ENCODE assay signal across 20 mouse cellular contexts in genomic region chr4:10285562-10285961, GRCm38 (mm10).
DNase-seq lines count a peak whose midpoint lies in the region; ATAC-seq and TF ChIP-seq lines count a peak whose summit lies in the region.
"Had no signal": no experiment of that assay in that cellular context is flagged by ENCODE, and none has a peak within 500 bp of the region (broad histone marks: within the 10 kb centered on the region; RNA-seq: fewer than 3 reads in every experiment).

No protein-coding gene starts in this region.

- DNase-seq in heart, postnatal 0 days (ENCODE audit: low spot score): no peak
- DNase-seq in heart, postnatal 36 days: no peak
- peak; percentile 87 for DNase-seq in lung, embryonic 14.5 days
- no peak for DNase-seq in lung, adult 2 months
- peak; percentile 49 for DNase-seq in heart, postnatal 4 days
- peak; percentile 3 for DNase-seq in lung, postnatal 36 days
- DNase-seq: cerebellum, adult 11-12 months; gastrocnemius, postnatal 14 days; liver, postnatal 0 days; right cerebral cortex, adult 18-20 months; spleen, adult 18-20 months; thymus, postnatal 4 days had no signal

- H3K4me2 ChIP-seq in heart, postnatal 0 days (ENCODE audit: low read depth, low read length): no peak overlapping the region
- H3K4me2 ChIP-seq in lung, embryonic 14.5 days: no peak overlapping the region
- no peak overlapping the region for H3K4me2 ChIP-seq in liver, embryonic 12.5 days
- H3K4me2 ChIP-seq: embryonic facial prominence, embryonic 12.5 days; limb, embryonic 12.5 days; midbrain, embryonic 12.5 days; stomach, embryonic 15.5 days had no signal

- no peak overlapping the region for H3K9ac ChIP-seq in heart, postnatal 0 days (replicated peaks; ENCODE audit: low read depth, low read length)
- no peak overlapping the region for H3K9ac ChIP-seq in lung, embryonic 14.5 days
- H3K9ac ChIP-seq in liver, embryonic 12.5 days: no peak overlapping the region
- H3K9ac ChIP-seq: embryonic facial prominence, embryonic 12.5 days; limb, embryonic 12.5 days; liver, postnatal 0 days; midbrain, embryonic 12.5 days; stomach, embryonic 15.5 days had no signal

- TF ChIP-seq EP300 in heart, postnatal 0 days (IDR thresholded peaks at IDR 0.05; ENCODE audit: low read depth): no peak

- 0 out of 2 replicates have a peak, but pooled peaks have one; percentile 51 for ATAC-seq in heart, postnatal 0 days (ENCODE audit: insufficient read depth, low read depth)
- ATAC-seq in lung, embryonic 14.5 days (ENCODE audit: insufficient read depth): peak; percentile 96
- no peak for ATAC-seq in liver, embryonic 12.5 days
- ATAC-seq: inflammation-experienced regulatory T-cells, adult 6 months; liver, postnatal 0 days had no signal

- no peak overlapping the region for H3K27ac ChIP-seq in heart, postnatal 0 days (ENCODE audit: low read depth)
- H3K27ac ChIP-seq in lung, embryonic 14.5 days (ENCODE audit: low read depth): no peak overlapping the region
- no peak overlapping the region for H3K27ac ChIP-seq in liver, embryonic 12.5 days
- H3K27ac ChIP-seq: embryonic facial prominence, embryonic 12.5 days; left cerebral cortex, adult 2 months; limb, embryonic 12.5 days; midbrain, embryonic 12.5 days; stomach, embryonic 15.5 days had no signal

- 0 out of 2 replicates have a peak, but pooled peaks cover 7% of the 10 kb centered on the region for H3K4me1 ChIP-seq in heart, postnatal 0 days (ENCODE audit: control insufficient read depth, insufficient read depth)
- no peaks in the 10 kb centered on the region for H3K4me1 ChIP-seq in lung, embryonic 14.5 days (ENCODE audit: insufficient read depth)
- H3K4me1 ChIP-seq in lung, adult 2 months (ENCODE audit: control insufficient read depth, insufficient read depth, low read length): no peaks in the 10 kb centered on the region
- H3K4me1 ChIP-seq in liver, embryonic 12.5 days: no peaks in the 10 kb centered on the region
- H3K4me1 ChIP-seq: limb, embryonic 12.5 days; midbrain, embryonic 12.5 days; stomach, embryonic 15.5 days had no signal

- no peaks in the 10 kb centered on the region for H3K27me3 ChIP-seq in heart, postnatal 0 days (ENCODE audit: control insufficient read depth, insufficient read depth, low read length)
- H3K27me3 ChIP-seq in lung, embryonic 14.5 days (ENCODE audit: insufficient read depth, low read length): no peaks in the 10 kb centered on the region
- no peaks in the 10 kb centered on the region for H3K27me3 ChIP-seq in liver, embryonic 12.5 days (replicated peaks)
- H3K27me3 ChIP-seq: embryonic facial prominence, embryonic 12.5 days; limb, embryonic 12.5 days; midbrain, embryonic 12.5 days; stomach, embryonic 15.5 days had no signal

- TF ChIP-seq POLR2A in lung, adult 2 months (IDR thresholded peaks at IDR 0.05; ENCODE audit: borderline replicate concordance, extremely low read depth, low read depth, low read length): no peak

- H3K9me3 ChIP-seq in heart, postnatal 0 days (replicated peaks; ENCODE audit: control insufficient read depth, low read length): no peaks in the 10 kb centered on the region
- H3K9me3 ChIP-seq in lung, embryonic 14.5 days (ENCODE audit: low read depth, low read length): no peaks in the 10 kb centered on the region
- no peaks in the 10 kb centered on the region for H3K9me3 ChIP-seq in liver, embryonic 12.5 days (replicated peaks)
- H3K9me3 ChIP-seq: embryonic facial prominence, embryonic 12.5 days; limb, embryonic 12.5 days; midbrain, embryonic 12.5 days; stomach, embryonic 15.5 days had no signal

- H3K36me3 ChIP-seq in heart, postnatal 0 days (replicated peaks; ENCODE audit: control insufficient read depth, insufficient read depth, low read length): no peaks in the 10 kb centered on the region
- no peaks in the 10 kb centered on the region for H3K36me3 ChIP-seq in lung, embryonic 14.5 days (ENCODE audit: insufficient read depth)
- H3K36me3 ChIP-seq in liver, embryonic 12.5 days: no peaks in the 10 kb centered on the region
- H3K36me3 ChIP-seq: embryonic facial prominence, embryonic 12.5 days; limb, embryonic 12.5 days; midbrain, embryonic 12.5 days; stomach, embryonic 15.5 days had no signal

- TF ChIP-seq CTCF in heart, postnatal 0 days (IDR thresholded peaks at IDR 0.05; ENCODE audit: low read depth): no peak
- TF ChIP-seq CTCF in lung, embryonic 14.5 days (IDR thresholded peaks at IDR 0.05; ENCODE audit: low read depth): no peak
- TF ChIP-seq CTCF in lung, adult 2 months (IDR thresholded peaks at IDR 0.05; ENCODE audit: insufficient read depth, low read length): no peak

- H3K4me3 ChIP-seq in heart, postnatal 0 days (ENCODE audit: low read depth, low read length): no peak overlapping the region
- H3K4me3 ChIP-seq in lung, embryonic 14.5 days (ENCODE audit: low read depth, low read length): no peak overlapping the region
- H3K4me3 ChIP-seq in lung, adult 2 months (replicated peaks; ENCODE audit: extremely low read depth, low read depth, low read length): no peak overlapping the region
- no peak overlapping the region for H3K4me3 ChIP-seq in liver, embryonic 12.5 days
- H3K4me3 ChIP-seq: embryonic facial prominence, embryonic 12.5 days; left cerebral cortex, adult 2 months; limb, embryonic 12.5 days; midbrain, embryonic 12.5 days; myocyte; stomach, embryonic 15.5 days had no signal

- intact Hi-C loops in heart, postnatal 36 days (cut with DNase I): no loop called here

- 8% methylated on average over 2 of the region's 2 CpGs for WGBS in heart, postnatal 0 days
- 20% methylated on average over 2 of the region's 2 CpGs for whole genome bisulfite sequencing in lung, embryonic 14.5 days
- 43% methylated on average over 2 of the region's 2 CpGs for whole genome bisulfite sequencing in lung, adult 2 months
- 43% methylated on average over 2 of the region's 2 CpGs for WGBS in liver, embryonic 12.5 days (ENCODE audit: insufficient replicate concordance)

Comparison
In these comparisons a context has a peak if more than half of its experiments do, and no peak if none do; other contexts are left out.
1. DNase-seq: peak in lung, embryonic 14.5 days (single experiment), heart, postnatal 4 days (single experiment) and lung, postnatal 36 days (single experiment); none in heart, postnatal 0 days (single experiment), heart, postnatal 36 days (0 of 2) and lung, adult 2 months (single experiment).